Mouse (Mus musculus) inflammation-experienced regulatory T-cells, adult 6 months (primary cell): ENCODE measurements around the gene Cog5. TPM values are rescaled to one million over a fixed set of nuclear protein-coding genes. Genes with fewer than 3 reads are reported as not detected.

ENCODE experiments used
- ATAC-seq: one replicate; pipeline ENCODE4 v1.8.0; 2017
- polyA plus RNA-seq, 3 experiments: library from polyadenylated mRNA; unstranded; fragments of 100-300 nt; shearing (Covaris generic); gene quantifications; one replicate each; pipeline ENCODE4 v1.2.1; 2017

The Cog5 gene
- polyA plus RNA-seq, 3 experiments from 2014 or later, result 32.7 to 61.8 (median 41.8) TPM

DNA sequence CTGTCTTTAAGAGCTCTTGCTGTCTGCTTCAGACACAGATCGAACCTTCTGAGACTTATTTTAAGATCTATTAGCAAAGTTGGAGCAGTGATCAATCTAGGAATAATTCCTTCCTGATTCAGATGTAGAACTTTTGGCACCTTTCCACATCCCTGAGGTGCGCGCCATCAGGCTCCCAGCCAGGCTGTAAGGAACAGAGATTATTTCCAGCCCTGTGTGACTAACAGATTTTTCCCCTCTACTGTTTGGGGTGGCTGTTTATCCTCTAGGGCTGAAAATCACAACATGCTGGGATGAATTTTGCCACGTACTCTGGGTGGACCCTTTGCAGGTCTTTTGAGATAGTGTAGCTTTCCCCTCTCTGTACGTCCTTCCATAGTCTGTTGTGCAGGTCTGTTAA, 170.2 kb downstream of the Cog5 start:
- no peak for ATAC-seq

GRCm38 (mm10) chr12:31825821-31826220, 171.2 kb downstream of the Cog5 start:
- no peak for ATAC-seq

DNA sequence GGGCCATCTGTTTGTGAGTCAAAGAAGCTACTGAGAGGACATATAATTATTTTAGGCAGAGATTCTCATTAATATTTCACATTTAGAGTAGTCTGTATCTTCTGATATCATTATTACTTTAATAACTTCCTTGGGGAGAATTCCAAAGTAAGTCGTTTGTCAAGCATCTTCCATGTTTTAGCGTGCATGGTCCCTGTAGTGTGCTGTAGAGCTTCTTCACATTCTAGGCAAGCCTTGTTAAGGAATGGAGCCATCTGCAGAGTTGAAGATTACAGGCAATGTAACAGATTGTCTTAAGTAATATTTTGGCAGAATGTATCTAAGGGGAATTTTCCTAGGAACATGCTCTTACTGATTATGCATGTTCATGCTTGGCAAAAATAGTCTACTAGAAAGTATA, 171.8 kb downstream of the Cog5 start:
- no peak for ATAC-seq

GRCm38 (mm10) chr12:31835480-31835879, 180.8 kb downstream of the Cog5 start:
- ATAC-seq, result no peak

DNA sequence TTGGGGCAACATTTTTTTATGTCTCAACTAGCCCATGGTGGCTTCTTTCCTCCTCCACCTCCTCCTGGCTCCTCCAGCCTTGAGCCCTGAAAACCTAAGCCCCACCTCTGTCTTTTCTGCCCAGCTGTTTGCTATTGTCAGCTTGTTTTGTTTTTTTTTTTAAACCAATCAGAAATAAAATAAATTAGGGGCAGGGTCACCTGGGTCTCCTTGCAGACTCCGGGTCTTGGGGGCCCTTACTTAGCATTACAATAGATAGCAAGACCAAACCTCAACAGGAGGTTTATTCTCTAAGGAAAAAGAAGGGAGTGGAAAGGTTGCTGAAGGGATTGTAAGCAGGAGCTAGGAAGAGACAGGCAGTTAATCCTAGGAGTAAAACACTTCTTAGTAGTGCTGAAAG, 181.5 kb downstream of the Cog5 start:
- ATAC-seq, result no peak

DNA sequence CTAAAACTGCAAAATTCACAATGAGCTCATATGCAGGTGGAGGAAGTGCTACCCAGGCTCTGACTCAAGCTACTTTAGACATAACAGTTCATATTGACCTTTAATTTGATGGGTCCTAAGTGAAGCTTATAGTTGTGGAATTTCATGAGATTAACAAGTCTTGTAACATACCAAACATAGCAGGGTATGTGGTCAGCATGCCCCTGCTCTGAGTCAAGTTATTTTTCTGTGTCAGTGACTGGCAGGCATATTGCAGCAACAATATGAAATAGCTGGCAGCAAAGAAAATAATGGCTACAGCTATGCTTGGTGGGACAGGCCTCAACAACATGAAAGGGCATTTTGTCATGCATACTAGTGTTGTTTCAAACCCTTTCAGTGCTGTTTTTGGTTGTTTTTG, 183.9 kb downstream of the Cog5 start:
- ATAC-seq, result no peak

DNA sequence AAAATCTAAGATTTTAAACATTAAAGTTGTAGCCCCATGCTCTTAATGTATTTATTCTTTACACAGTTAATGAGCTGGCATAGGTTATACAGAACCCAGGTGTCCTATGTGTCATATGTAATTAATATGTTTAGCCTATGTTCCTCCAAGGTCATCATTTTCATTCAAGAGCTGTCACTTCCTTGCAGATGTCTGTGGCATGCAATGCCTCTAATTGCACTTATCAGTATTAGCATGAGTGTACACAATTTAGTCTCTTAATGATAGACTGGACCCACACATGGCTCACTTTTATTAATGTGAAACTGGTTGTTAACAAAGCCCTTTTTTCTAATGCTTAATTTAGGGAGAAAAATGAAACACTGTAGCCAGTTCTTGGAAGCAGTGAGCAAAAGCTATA, 184.6 kb downstream of the Cog5 start:
- no peak for ATAC-seq

GRCm38 (mm10) chr12:31846077-31846476, 191.4 kb downstream of the Cog5 start:
- no peak for ATAC-seq

GRCm38 (mm10) chr12:31848630-31849415, 194.2 kb downstream of the Cog5 start:
- no peak for ATAC-seq

- ATAC-seq, result no peak
Observed at GRCm38 (mm10) chr12:31849601-31850000, 194.9 kb downstream of the Cog5 start.

- ATAC-seq, result no peak
Observed at GRCm38 (mm10) chr12:31854039-31854438, 199.4 kb downstream of the Cog5 start.

- ATAC-seq, result no peak
Observed at GRCm38 (mm10) chr12:31854817-31855216, 200.1 kb downstream of the Cog5 start.

DNA sequence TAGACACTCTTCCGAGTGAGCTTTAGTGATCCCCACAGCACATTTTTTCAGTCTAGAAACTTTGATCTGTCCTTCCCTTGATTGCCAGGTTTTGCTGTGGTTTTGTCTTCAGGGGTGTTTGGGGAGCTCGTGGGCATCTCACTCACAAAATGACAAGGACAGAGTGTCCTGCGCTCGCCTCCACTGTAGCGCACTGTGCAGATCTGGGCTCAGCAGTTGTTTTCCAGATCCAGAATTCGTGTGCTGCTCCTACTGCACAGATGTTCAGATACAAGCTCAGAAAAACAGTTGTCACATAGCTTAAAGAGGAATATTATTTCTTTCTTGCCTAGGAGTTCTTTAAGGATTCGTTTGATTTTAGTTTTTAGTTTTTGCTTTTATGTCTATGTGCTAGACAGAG, 203.1 kb downstream of the Cog5 start:
- no peak for ATAC-seq

DNA sequence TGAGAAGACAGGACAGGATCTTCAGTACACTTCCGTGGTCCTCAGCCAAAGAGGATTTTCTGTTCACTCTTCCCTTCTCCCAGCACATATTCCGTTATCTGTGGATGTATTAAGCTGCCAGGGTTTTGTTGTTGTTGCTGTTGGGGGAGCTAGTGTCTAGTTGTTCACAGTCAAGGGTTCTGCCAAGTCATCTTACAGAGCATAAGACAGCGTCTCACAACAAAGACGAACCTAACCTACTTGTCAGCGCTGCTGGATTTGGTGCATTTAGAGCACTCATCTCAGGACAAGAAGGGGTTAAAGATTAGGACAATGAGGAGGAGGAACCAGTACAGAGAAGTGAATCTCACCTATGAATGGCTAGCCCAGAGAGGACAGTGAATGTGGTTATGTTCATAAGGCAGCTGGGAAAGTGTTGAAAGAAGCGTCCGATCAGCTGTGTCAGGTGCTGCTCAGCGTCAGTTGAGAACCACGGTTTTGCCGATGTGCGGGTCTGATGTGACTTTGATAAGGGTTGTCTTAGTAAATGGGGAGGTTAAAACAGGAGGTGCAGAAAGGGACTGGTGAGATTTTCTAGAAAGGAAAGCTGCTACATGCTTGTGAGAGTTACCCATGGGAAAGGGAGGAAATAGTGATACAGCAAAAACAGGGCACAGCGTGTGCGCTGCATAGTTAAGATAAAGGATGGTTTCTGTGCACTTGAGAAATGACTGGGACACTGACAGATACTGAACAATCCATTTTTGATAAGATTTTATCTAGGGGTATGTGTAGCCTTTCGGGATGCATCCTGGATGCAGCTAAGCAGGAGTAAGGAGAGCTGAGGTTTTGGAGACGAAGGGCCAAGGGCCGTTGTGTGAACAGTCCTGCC, 208.2 kb downstream of the Cog5 start:
- no peak for ATAC-seq

DNA sequence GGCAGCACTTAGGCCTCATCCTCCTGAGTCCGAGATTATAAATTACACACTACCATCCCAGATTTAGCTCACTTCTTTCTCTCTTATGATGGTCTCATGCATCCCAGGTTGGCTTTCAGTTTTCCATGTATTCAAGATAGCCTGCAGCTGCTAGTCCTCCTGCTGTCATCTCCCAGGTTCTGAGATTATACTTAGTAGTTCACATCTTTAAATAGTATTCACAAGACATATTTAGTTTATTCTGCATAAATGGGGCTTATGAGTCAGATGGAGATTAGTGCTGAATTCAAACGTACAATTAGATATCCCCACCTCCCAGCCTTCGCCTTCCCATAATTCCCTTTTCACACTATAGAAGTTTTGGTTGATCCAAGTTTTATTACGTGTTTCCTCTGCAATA, 222.1 kb downstream of the Cog5 start:
- ATAC-seq, result no peak

GRCm38 (mm10) chr12:31882736-31883135, 228.1 kb downstream of the Cog5 start:
- no peak for ATAC-seq

DNA sequence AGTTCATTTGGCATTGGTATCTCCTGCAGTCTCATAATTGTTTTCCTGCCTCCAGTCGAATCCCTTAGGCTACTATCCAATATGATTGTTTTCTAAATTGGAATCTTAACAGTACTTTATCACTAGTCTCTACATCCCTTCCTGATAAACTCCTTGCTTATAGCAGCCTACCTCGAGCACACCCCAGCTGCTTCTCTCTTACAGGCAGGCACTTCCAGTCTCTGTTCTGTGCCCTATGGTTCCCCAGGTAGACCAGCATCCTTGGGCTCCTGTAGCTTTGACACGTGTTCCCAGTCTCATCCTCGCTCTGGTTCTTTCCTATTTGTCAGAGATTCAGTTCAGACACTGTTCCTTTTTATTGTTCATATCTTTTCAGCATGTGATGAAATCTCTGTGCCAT, 229.7 kb downstream of the Cog5 start:
- no peak for ATAC-seq

DNA sequence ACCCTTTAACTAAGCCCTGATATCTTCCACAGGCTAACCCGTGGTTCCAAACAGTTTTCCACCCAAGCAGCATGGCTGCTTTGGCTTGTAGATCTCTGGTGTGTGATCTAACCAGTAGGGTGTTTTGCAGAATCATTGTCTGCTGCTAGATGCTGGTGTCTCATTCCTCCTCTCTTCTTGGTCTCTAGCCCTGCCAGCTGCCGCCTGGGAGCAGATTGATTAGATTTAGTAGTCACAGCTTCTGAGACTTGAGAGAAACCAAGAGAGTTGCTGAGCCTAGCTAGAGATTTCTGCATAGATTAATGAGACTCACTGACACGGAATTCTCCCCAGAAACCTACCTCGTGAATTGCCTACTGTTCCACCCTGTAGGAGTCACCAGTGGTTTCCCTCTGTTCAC, 230.4 kb downstream of the Cog5 start:
- ATAC-seq, result no peak

DNA sequence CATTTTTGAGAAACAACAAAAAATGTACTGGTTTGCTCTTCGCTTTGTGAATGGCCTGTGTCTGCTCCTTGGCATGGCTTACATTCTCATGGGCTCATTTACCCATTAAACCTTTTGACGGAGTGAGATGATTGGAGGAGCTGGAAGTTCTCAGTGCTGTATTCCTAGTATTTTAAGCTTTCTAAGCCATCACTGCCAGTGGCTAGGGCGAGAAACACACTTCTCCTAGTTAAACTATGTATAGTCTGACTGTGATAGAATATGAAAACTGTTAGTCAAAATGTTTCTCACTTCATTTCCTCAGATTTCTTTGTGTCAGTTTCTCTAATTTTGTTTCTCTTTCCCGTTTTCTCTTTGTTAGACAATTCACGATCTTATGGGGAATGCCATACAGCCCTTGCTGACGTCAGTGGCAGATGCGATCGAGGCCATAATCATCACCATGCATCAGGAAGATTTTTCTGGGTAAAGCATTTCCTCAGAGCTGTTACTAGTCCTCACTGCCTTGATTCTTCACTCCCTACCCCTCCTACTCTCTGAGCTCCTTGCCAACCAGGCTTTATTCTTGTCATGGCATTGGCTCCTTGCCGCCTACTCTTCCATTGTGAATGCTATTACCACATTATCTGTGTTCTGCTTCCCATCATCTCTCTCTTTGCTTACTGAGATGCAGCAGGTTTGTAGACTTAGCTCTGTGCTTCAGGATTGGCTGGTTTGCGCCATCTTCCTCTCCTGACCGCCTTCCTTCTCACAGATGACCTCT, 231.4 kb downstream of the Cog5 start:
- no peak for ATAC-seq

DNA sequence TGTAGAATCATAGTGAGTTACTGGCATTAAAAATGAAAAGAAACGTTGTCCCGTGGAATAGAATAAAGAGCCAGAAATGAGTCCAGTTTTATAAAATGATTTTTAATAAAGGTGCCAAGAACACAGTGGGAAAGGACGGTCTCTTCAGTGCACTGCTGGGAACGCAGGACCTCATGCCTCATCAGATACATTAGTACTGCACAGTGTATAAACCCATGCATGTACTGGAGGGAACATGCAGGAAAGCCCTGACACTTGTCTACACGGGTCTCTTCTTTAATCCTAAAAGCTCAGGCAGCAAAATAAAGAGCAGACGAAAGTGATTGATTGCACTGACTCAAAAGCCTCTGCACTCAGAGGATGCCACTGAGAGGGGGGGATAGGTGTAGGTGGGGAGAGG, 236.0 kb downstream of the Cog5 start:
- ATAC-seq, result no peak

- ATAC-seq, result no peak
Observed at GRCm38 (mm10) chr12:31892079-31892478, 237.4 kb downstream of the Cog5 start.

DNA sequence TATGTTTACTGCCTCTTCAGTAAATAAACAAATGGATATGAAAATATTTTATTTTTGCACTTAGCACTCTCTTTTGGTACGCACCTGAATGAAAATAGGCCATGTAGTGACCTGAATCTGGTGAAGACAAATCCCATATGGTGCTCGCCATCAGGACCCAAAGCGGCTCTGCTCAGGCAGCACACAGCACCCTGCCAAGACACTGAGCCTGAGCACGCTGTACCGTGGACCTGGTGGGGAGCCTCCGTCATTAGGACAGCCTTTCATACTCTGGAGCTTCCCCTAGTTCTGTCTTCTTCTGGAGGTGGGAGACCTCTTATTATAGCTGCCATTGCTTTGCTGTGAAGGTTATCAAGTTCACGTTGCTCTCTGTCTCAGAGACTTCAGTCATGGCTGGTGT, 238.1 kb downstream of the Cog5 start:
- no peak for ATAC-seq

DNA sequence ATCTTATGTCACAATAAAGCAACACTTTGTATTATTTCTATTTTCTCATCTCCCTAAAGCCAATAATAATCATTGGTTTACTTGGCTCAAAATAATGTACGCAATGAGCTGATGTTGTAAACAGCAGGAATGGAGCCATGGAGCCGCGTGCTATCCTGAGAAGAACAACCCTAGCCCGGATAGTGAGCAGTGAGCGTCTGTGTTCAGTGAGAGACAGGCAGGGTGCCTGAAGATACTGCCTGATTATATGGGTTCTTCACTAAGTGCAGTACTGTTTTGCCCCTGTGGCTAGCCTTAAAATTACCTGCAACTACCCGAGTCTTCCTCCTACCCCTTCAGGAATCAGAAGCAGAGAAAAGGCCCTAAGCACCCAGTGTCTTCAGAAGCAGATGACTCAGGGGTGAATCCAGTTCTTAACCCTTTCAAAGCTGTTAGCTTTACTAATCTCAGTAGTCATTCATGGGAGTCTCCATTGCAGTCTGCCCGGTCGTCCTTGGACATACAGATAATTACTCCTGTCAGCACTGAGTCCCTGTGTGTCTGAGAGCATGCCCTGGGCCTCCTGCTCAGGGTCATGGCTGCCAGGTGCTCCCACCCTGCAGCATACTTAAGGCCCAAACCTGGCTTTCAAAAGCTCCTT, 240.5 kb downstream of the Cog5 start:
- no peak for ATAC-seq
